Mouse (Mus musculus): ENCODE measurements around the gene Baiap2l1.

GRCm38 (mm10) chr5:144279926-144280325 is 78.0 kb downstream of the Baiap2l1 start:
- TF ChIP-seq CTCF (IDR thresholded peaks at IDR 0.05): no peak
- no peak for TF ChIP-seq POLR2A (IDR thresholded peaks at IDR 0.05; ENCODE audit: insufficient read depth, low read depth, low read length)
- TF ChIP-seq EP300 (IDR thresholded peaks at IDR 0.05; ENCODE audit: insufficient read depth, low read depth, low read length): no peak

Measured in heart, adult 2 months (tissue).